Mouse (Mus musculus) intestine, embryonic 16.5 days (tissue): ENCODE results near the gene Krtap28-13. TPM values are rescaled to one million over a fixed set of nuclear protein-coding genes. Genes with fewer than 3 reads are reported as not detected.

Source experiments
- ATAC-seq: fragments of 200-750 bp; cut with Nextera tagmentation; 2 replicates; pipeline ENCODE4 v1.8.0; 2017; ENCODE audit warnings: moderate TSS enrichment, moderate library complexity
- H3K27ac ChIP-seq: fragments of 300-500 bp; sonication (generic); 2 replicates; pipeline ENCODE4 v1.5.1; 2014; ENCODE audit warnings: mild to moderate bottlenecking, low read length
- H3K27me3 ChIP-seq: fragments of 300-500 bp; sonication (generic); replicated peaks from 2 replicates; pipeline ENCODE4 v1.6.1; 2014; ENCODE audit warnings: low read length, control low read depth, mixed read lengths; ENCODE audit not compliant: control insufficient read depth, insufficient read depth
- H3K36me3 ChIP-seq: fragments of 300-500 bp; sonication (generic); 2 replicates; pipeline ENCODE4 v1.6.1; 2014; ENCODE audit warnings: low read length, control low read depth; ENCODE audit not compliant: control insufficient read depth, insufficient read depth
- H3K4me1 ChIP-seq: fragments of 300-500 bp; sonication (generic); 2 replicates; pipeline ENCODE4 v1.6.1; 2014; ENCODE audit warnings: low read length, control low read depth, mixed read lengths; ENCODE audit not compliant: control insufficient read depth, insufficient read depth
- H3K4me2 ChIP-seq: fragments of 300-500 bp; sonication (generic); 2 replicates; pipeline ENCODE4 v1.6.1; 2014; ENCODE audit warnings: low read depth, low read length, control low read depth
- H3K4me3 ChIP-seq: fragments of 300-500 bp; sonication (generic); 2 replicates; pipeline ENCODE4 v1.5.1; 2014; ENCODE audit warnings: mild to moderate bottlenecking, low read length
- H3K9ac ChIP-seq: fragments of 300-500 bp; sonication (generic); 2 replicates; pipeline ENCODE4 v1.6.1; 2014; ENCODE audit warnings: low read depth, low read length
- H3K9me3 ChIP-seq: fragments of 300-500 bp; sonication (generic); 2 replicates; pipeline ENCODE4 v1.6.1; 2016; ENCODE audit warnings: low read length, control low read depth; ENCODE audit not compliant: control insufficient read depth
- WGBS: fragments of 180-500 bp; shearing (Covaris S2); extraction: QIAGEN DNeasy Blood & Tissue Kit; methylation state at CpG from one replicate; pipeline ENCODE4 v1.1.7; 2014; 5-methylcytosine and 5-hydroxymethylcytosine counted together
- polyA plus RNA-seq: library from polyadenylated mRNA; unstranded; fragments of >200 nt; fragmentation: Nextera tagmentation; extraction: Ambion mirVana; gene quantifications from 2 replicates; pipeline ENCODE4 v1.2.1, GENCODE M21; 2015

The Krtap28-13 gene
- not detected in 2 replicates for polyA plus RNA-seq

GRCm38 (mm10) chr1:83060643-83061042 is at the start of gene Krtap28-13:
Gene Krtap28-13 (plus strand): TSS chr1:83060930.
- no peaks in the 10 kb centered on the region for H3K9me3 ChIP-seq
- no peak for ATAC-seq
- 83% methylated on average over 4 of the region's 4 CpGs for WGBS
- no peaks in the 10 kb centered on the region for H3K27me3 ChIP-seq
- H3K4me1 ChIP-seq = no peaks in the 10 kb centered on the region; the same call in 1 of the 2 replicates
- no peak within 1 kb of the TSS for H3K4me3 ChIP-seq
- no peaks in the 10 kb centered on the region for H3K36me3 ChIP-seq
- H3K27ac ChIP-seq = no peak within 1 kb of the TSS
- no peak within 1 kb of the TSS for H3K9ac ChIP-seq
- no peak within 1 kb of the TSS for H3K4me2 ChIP-seq

- no peaks in the 10 kb centered on the region for H3K27me3 ChIP-seq
- H3K4me3 ChIP-seq = no peak overlapping the region
- H3K36me3 ChIP-seq = no peaks in the 10 kb centered on the region
- no peaks in the 10 kb centered on the region; the same call in 1 of the 2 replicates for H3K9me3 ChIP-seq
- no peak overlapping the region for H3K27ac ChIP-seq
- WGBS = 79% methylated on average over 3 of the region's 3 CpGs
- no peak overlapping the region for H3K4me2 ChIP-seq
- ATAC-seq = peak; percentile 62; the same call in 1 of the 2 replicates
- H3K9ac ChIP-seq = no peak overlapping the region
- H3K4me1 ChIP-seq = no peaks in the 10 kb centered on the region
Measured at GRCm38 (mm10) chr1:83014477-83014876, 46.3 kb upstream of the Krtap28-13 start.

- no peaks in the 10 kb centered on the region for H3K4me1 ChIP-seq
- H3K36me3 ChIP-seq = no peaks in the 10 kb centered on the region
- H3K4me3 ChIP-seq = no peak overlapping the region
- H3K9ac ChIP-seq = no peak overlapping the region
- no peak for ATAC-seq
- 77% methylated on average over 10 of the region's 10 CpGs for WGBS
- no peaks in the 10 kb centered on the region for H3K27me3 ChIP-seq
- no peaks in the 10 kb centered on the region; the same call in 1 of the 2 replicates for H3K9me3 ChIP-seq
- no peak overlapping the region for H3K27ac ChIP-seq
- H3K4me2 ChIP-seq = no peak overlapping the region
Measured at GRCm38 (mm10) chr1:83015329-83015879, 45.3 kb upstream of the Krtap28-13 start.

GRCm38 (mm10) chr1:83016556-83016955 is 44.2 kb upstream of the Krtap28-13 start:
- Histone ChIP-seq H3K9me3 (no peaks in the 10 kb centered on the region; the same call in 1 of the 2 replicates), H3K4me2 (no peak overlapping the region), H3K4me3 (no peak overlapping the region), H3K27me3 (no peaks in the 10 kb centered on the region), H3K9ac (no peak overlapping the region), H3K27ac (no peak overlapping the region), H3K4me1 (no peaks in the 10 kb centered on the region), H3K36me3 (no peaks in the 10 kb centered on the region)
- no peak for ATAC-seq
- 62% methylated on average over 1 of the region's 1 CpGs for WGBS

- Histone ChIP-seq H3K9me3 (no peaks in the 10 kb centered on the region), H3K4me1 (no peaks in the 10 kb centered on the region), H3K4me2 (no peak overlapping the region), H3K27me3 (no peaks in the 10 kb centered on the region), H3K36me3 (no peaks in the 10 kb centered on the region), H3K27ac (no peak overlapping the region), H3K9ac (no peak overlapping the region), H3K4me3 (no peak overlapping the region)
- WGBS = 29% methylated on average over 1 of the region's 1 CpGs
- ATAC-seq = no peak; the same call in 1 of the 2 replicates
Measured at GRCm38 (mm10) chr1:83031950-83032349, 28.8 kb upstream of the Krtap28-13 start.

GRCm38 (mm10) chr1:83032508-83032907 is 28.2 kb upstream of the Krtap28-13 start:
- Histone ChIP-seq H3K9ac (no peak overlapping the region), H3K27ac (no peak overlapping the region), H3K36me3 (no peaks in the 10 kb centered on the region), H3K4me1 (no peaks in the 10 kb centered on the region), H3K4me3 (no peak overlapping the region), H3K9me3 (no peaks in the 10 kb centered on the region), H3K4me2 (no peak overlapping the region), H3K27me3 (no peaks in the 10 kb centered on the region)
- 73% methylated on average over 6 of the region's 6 CpGs for WGBS
- ATAC-seq = no peak

GRCm38 (mm10) chr1:83034509-83034908 is 26.2 kb upstream of the Krtap28-13 start:
- no peak for ATAC-seq
- no peak overlapping the region for H3K27ac ChIP-seq
- H3K9ac ChIP-seq = no peak overlapping the region
- H3K4me2 ChIP-seq = no peak overlapping the region
- H3K36me3 ChIP-seq = no peaks in the 10 kb centered on the region
- H3K27me3 ChIP-seq = no peaks in the 10 kb centered on the region
- no peaks in the 10 kb centered on the region for H3K9me3 ChIP-seq
- H3K4me3 ChIP-seq = no peak overlapping the region
- 0 out of 2 replicates have a peak, but pooled peaks cover 6% of the 10 kb centered on the region for H3K4me1 ChIP-seq
- 70% methylated on average over 5 of the region's 5 CpGs for WGBS

- 0 out of 2 replicates have a peak, but pooled peaks have one; percentile 48 for ATAC-seq
- no peaks in the 10 kb centered on the region for H3K27me3 ChIP-seq
- 0 out of 2 replicates have a peak, but pooled peaks cover 6% of the 10 kb centered on the region for H3K4me1 ChIP-seq
- no peak overlapping the region for H3K4me2 ChIP-seq
- no peak overlapping the region for H3K4me3 ChIP-seq
- WGBS = 75% methylated on average over 11 of the region's 11 CpGs
- H3K27ac ChIP-seq = no peak overlapping the region
- no peaks in the 10 kb centered on the region for H3K36me3 ChIP-seq
- no peak overlapping the region for H3K9ac ChIP-seq
- no peaks in the 10 kb centered on the region for H3K9me3 ChIP-seq
Measured at GRCm38 (mm10) chr1:83036892-83037667, 23.6 kb upstream of the Krtap28-13 start.

GRCm38 (mm10) chr1:83038109-83038672 is 22.5 kb upstream of the Krtap28-13 start, which contains the start of gene Slc19a3:
Gene Slc19a3 (minus strand): TSS chr1:83038448.
- peak; percentile 88 for ATAC-seq
- WGBS = 2% methylated on average over 25 of the region's 25 CpGs
- Histone ChIP-seq H3K27me3 (no peaks in the 10 kb centered on the region), H3K4me3 (peak within 1 kb of the TSS; percentile 59), H3K9me3 (no peaks in the 10 kb centered on the region), H3K9ac (peak within 1 kb of the TSS; percentile 67), H3K36me3 (no peaks in the 10 kb centered on the region), H3K4me2 (peak within 1 kb of the TSS; percentile 69), H3K4me1 (0 out of 2 replicates have a peak, but pooled peaks cover 6% of the 10 kb centered on the region), H3K27ac (no peak within 1 kb of the TSS)
